Mouse (Mus musculus): ENCODE measurements around the gene Hmcn1.

DNA sequence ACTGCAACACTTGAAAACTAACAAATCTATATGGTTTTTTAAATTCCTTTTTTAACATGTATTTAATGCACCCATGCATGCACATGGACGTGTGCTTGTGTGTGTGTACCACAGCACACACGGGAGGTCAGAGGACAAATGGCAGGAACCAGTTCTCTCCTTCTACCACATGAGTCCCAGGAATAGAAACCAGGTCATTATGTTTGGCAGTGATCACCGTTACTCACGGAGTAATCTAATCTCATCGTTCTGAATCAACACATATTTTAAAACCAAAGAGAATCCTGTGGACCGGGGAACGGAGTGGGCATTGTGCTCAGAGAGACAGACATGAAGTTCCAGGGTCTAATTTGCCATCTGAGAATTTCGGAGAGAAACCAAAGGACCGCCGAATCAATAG lies 38.3 kb upstream of the Hmcn1 start:
- TF ChIP-seq POLR2A (IDR thresholded peaks at IDR 0.05; ENCODE audit: insufficient read depth, low read length) (no peak), CTCF (IDR thresholded peaks at IDR 0.05; ENCODE audit: low read depth, low read length) (no peak), EP300 (IDR thresholded peaks at IDR 0.05; ENCODE audit: insufficient read depth, low read depth, low read length) (no peak)
